Comparison of ENCODE assay signal across 38 mouse cellular contexts in genomic region chr14:51156056-51156735, GRCm38 (mm10). TPM values are rescaled to one million over a fixed set of nuclear protein-coding genes. Genes with fewer than 3 reads are reported as not detected.
"Had no signal": no experiment of that assay in that cellular context is flagged by ENCODE, and none has a peak within 500 bp of the region (broad histone marks: within the 10 kb centered on the region; RNA-seq: fewer than 3 reads in every experiment).

No protein-coding gene starts in this region.

- H3K4me1 ChIP-seq: heart, embryonic 10.5 days; heart, embryonic 12.5 days; hindbrain, embryonic 10.5 days; hindbrain, embryonic 12.5 days; intestine, embryonic 15.5 days; limb, embryonic 13.5 days; limb, embryonic 15.5 days had no signal

- H3K9me3 ChIP-seq: heart, embryonic 10.5 days; heart, embryonic 12.5 days; hindbrain, embryonic 10.5 days; hindbrain, embryonic 12.5 days; intestine, embryonic 15.5 days; limb, embryonic 13.5 days; limb, embryonic 15.5 days; liver, embryonic 12.5 days had no signal

- H3K4me3 ChIP-seq: gastrocnemius, adult 2 months; heart, adult 2 months; heart, embryonic 10.5 days; heart, embryonic 12.5 days; hindbrain, embryonic 10.5 days; hindbrain, embryonic 12.5 days; intestine, embryonic 15.5 days; layer of hippocampus, adult 2 months; left cerebral cortex, adult 2 months; limb, embryonic 13.5 days; limb, embryonic 15.5 days; liver, embryonic 12.5 days had no signal

- DNase-seq: gastrocnemius, adult 2 months; gastrocnemius, postnatal 10 days; gastrocnemius, postnatal 25 days; heart, adult 2 months; heart, postnatal 10 days; heart, postnatal 4 days; kidney, adult 18-20 months; kidney, adult 9 months; kidney, postnatal 4 days; left cerebral cortex, postnatal 4 days had no signal

- ATAC-seq: hindbrain, embryonic 16.5 days; inflammation-experienced regulatory T-cells, adult 6 months; intestine, embryonic 15.5 days; intestine, postnatal 0 days; liver, embryonic 12.5 days had no signal

- H3K27me3 ChIP-seq: heart, embryonic 12.5 days; hindbrain, embryonic 12.5 days; intestine, embryonic 15.5 days; limb, embryonic 13.5 days; limb, embryonic 15.5 days; liver, embryonic 12.5 days had no signal

- H3K9ac ChIP-seq: heart, embryonic 12.5 days; hindbrain, embryonic 12.5 days; hindbrain, embryonic 14.5 days; intestine, embryonic 15.5 days; limb, embryonic 13.5 days; limb, embryonic 15.5 days; liver, embryonic 12.5 days; liver, embryonic 14.5 days had no signal

- H3K36me3 ChIP-seq: heart, embryonic 10.5 days; heart, embryonic 12.5 days; hindbrain, embryonic 10.5 days; hindbrain, embryonic 12.5 days; intestine, embryonic 15.5 days; limb, embryonic 13.5 days; limb, embryonic 15.5 days; liver, embryonic 12.5 days had no signal

- H3K4me2 ChIP-seq: heart, embryonic 12.5 days; hindbrain, embryonic 12.5 days; hindbrain, embryonic 14.5 days; intestine, embryonic 15.5 days; limb, embryonic 13.5 days; limb, embryonic 15.5 days; liver, embryonic 12.5 days had no signal

- H3K27ac ChIP-seq: gastrocnemius, adult 2 months; heart, adult 2 months; heart, embryonic 10.5 days; hindbrain, embryonic 10.5 days; hindbrain, embryonic 12.5 days; hindbrain, embryonic 14.5 days; intestine, embryonic 15.5 days; layer of hippocampus, adult 2 months; left cerebral cortex, adult 2 months; limb, embryonic 13.5 days; limb, embryonic 15.5 days; liver, embryonic 12.5 days; liver, embryonic 14.5 days had no signal

RNA-seq across cellular contexts. Expression of gene Rnase2b, which starts 5.9 kb away (rescaled TPM):
- total RNA-seq: gastrocnemius, adult 2 months; gastrocnemius, postnatal 10 days; gastrocnemius, postnatal 25 days; gastrocnemius, postnatal 4 days; granulocyte monocyte progenitor cell, adult 5-6 weeks; heart, adult 2 months; heart, postnatal 10 days; heart, postnatal 25 days; heart, postnatal 4 days; layer of hippocampus, postnatal 10 days; left cerebral cortex, adult 2 months; left cerebral cortex, postnatal 10 days; left cerebral cortex, postnatal 25 days; left cerebral cortex, postnatal 4 days; liver, adult 2 months had no signal
- polyA plus RNA-seq: frontal cortex, adult 2 months; heart, adult 2 months; heart, embryonic 10.5 days; heart, embryonic 12.5 days; heart, embryonic 14.5 days; heart, embryonic 16.5 days; hindbrain, embryonic 10.5 days; hindbrain, embryonic 12.5 days; hindbrain, embryonic 14.5 days; hindbrain, embryonic 16.5 days; inflammation-experienced regulatory T-cells, adult 6 months; intestine, embryonic 15.5 days; intestine, postnatal 0 days; limb, embryonic 11.5 days; limb, embryonic 13.5 days; limb, embryonic 15.5 days; liver, adult 2 months; liver, embryonic 12.5 days; liver, embryonic 14.5 days; liver, embryonic 16.5 days had no signal

RNA-seq across cellular contexts. Expression of gene Rnase1, which starts 9.6 kb away (rescaled TPM):
- total RNA-seq: gastrocnemius, adult 2 months; gastrocnemius, postnatal 10 days; gastrocnemius, postnatal 25 days; gastrocnemius, postnatal 4 days; granulocyte monocyte progenitor cell, adult 5-6 weeks; left cerebral cortex, postnatal 10 days had no signal
- polyA plus RNA-seq: heart, embryonic 10.5 days; heart, embryonic 12.5 days; hindbrain, embryonic 10.5 days; hindbrain, embryonic 12.5 days; inflammation-experienced regulatory T-cells, adult 6 months; liver, embryonic 12.5 days; liver, embryonic 14.5 days had no signal

RNA-seq across cellular contexts. Expression of gene Rnase6, which starts 32.5 kb away (rescaled TPM):
- total RNA-seq: gastrocnemius, postnatal 25 days; layer of hippocampus, adult 2 months; left cerebral cortex, postnatal 10 days had no signal
- polyA plus RNA-seq: hindbrain, embryonic 10.5 days had no signal

RNA-seq across cellular contexts. Expression of gene Eddm3b, which starts 42.0 kb away (rescaled TPM):
- total RNA-seq: gastrocnemius, adult 2 months; gastrocnemius, postnatal 10 days; gastrocnemius, postnatal 25 days; gastrocnemius, postnatal 4 days; granulocyte monocyte progenitor cell, adult 5-6 weeks; heart, adult 2 months; heart, postnatal 10 days; heart, postnatal 25 days; heart, postnatal 4 days; layer of hippocampus, adult 2 months; layer of hippocampus, postnatal 10 days; layer of hippocampus, postnatal 25 days; left cerebral cortex, adult 2 months; left cerebral cortex, postnatal 10 days; left cerebral cortex, postnatal 25 days; left cerebral cortex, postnatal 4 days; liver, adult 2 months had no signal
- polyA plus RNA-seq: frontal cortex, adult 2 months; heart, adult 2 months; heart, embryonic 12.5 days; heart, embryonic 14.5 days; heart, embryonic 16.5 days; hindbrain, embryonic 10.5 days; hindbrain, embryonic 12.5 days; hindbrain, embryonic 14.5 days; hindbrain, embryonic 16.5 days; inflammation-experienced regulatory T-cells, adult 6 months; intestine, embryonic 15.5 days; limb, embryonic 11.5 days; limb, embryonic 13.5 days; limb, embryonic 15.5 days; liver, adult 2 months; liver, embryonic 12.5 days; liver, embryonic 14.5 days; liver, embryonic 16.5 days had no signal

RNA-seq across cellular contexts. Expression of gene Ang2, which starts 42.8 kb away (rescaled TPM):
- total RNA-seq: gastrocnemius, adult 2 months; gastrocnemius, postnatal 25 days; gastrocnemius, postnatal 4 days; granulocyte monocyte progenitor cell, adult 5-6 weeks; heart, adult 2 months; heart, postnatal 10 days; heart, postnatal 25 days; heart, postnatal 4 days; layer of hippocampus, adult 2 months; layer of hippocampus, postnatal 10 days; layer of hippocampus, postnatal 25 days; left cerebral cortex, adult 2 months; left cerebral cortex, postnatal 10 days; left cerebral cortex, postnatal 25 days; left cerebral cortex, postnatal 4 days; liver, adult 2 months had no signal
- polyA plus RNA-seq: frontal cortex, adult 2 months; heart, adult 2 months; heart, embryonic 10.5 days; heart, embryonic 12.5 days; heart, embryonic 14.5 days; heart, embryonic 16.5 days; hindbrain, embryonic 10.5 days; hindbrain, embryonic 12.5 days; hindbrain, embryonic 14.5 days; hindbrain, embryonic 16.5 days; inflammation-experienced regulatory T-cells, adult 6 months; intestine, embryonic 15.5 days; intestine, postnatal 0 days; limb, embryonic 11.5 days; limb, embryonic 13.5 days; limb, embryonic 15.5 days; liver, adult 2 months; liver, embryonic 12.5 days; liver, embryonic 14.5 days; liver, embryonic 16.5 days had no signal
